Mouse (Mus musculus) effector memory CD4-positive, alpha-beta T cell, adult 5 months (primary cell): Measurements from ENCODE around the gene Olfr1163. TPM values are rescaled to one million over a fixed set of nuclear protein-coding genes. Genes with fewer than 3 reads are reported as not detected.

Experiments
- polyA plus RNA-seq: library from polyadenylated mRNA; unstranded; fragments of 100-300 nt; shearing (Covaris generic); gene quantifications from one replicate; pipeline ENCODE4 v1.2.1, GENCODE M21; 2017

Olfr1163 gene
- not detected for polyA plus RNA-seq

DNA sequence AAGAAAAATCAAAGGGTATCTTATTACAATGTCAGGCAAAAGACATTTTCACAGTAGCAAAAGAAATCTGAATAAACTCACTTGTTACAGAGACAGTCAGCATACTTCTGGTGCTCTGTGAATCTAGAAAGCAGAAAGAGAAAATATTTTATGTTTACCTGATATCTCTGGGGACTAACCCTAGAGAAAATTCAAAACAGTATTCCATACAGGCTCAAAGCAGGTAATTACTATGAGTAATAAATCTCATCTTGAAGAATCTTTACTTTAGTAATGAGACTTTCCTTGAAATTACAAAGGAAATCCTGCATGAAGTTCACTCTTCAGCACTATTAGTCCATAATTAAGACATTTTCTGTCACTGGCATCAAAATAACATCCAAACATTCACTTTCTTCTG, at the start of gene Olfr1163:
Gene Olfr1163 (minus strand): TSS at position 101 of the 400 bp plus-strand sequence.

DNA sequence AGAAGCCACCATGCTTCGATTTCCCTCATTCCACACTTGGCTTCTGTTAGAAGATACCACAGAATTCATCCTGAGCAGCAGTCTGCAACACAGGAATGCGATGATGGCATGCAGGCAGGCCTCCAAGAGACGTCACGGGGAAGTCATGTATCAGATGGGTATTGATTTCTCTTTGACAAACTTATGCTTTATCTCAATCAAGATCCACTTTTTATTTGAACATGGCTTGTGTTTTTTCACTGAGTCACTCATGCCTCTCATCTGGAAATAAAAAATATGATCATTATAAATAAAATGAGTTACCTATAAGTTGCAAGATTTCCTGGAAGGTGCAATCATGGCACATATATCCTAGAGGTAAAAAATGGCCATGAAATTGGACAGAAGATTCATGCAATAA, 22.2 kb upstream of the Olfr1163 start, which contains the start of gene Olfr1164:
Gene Olfr1164 (minus strand): TSS at position 101 of the 400 bp plus-strand sequence.

DNA sequence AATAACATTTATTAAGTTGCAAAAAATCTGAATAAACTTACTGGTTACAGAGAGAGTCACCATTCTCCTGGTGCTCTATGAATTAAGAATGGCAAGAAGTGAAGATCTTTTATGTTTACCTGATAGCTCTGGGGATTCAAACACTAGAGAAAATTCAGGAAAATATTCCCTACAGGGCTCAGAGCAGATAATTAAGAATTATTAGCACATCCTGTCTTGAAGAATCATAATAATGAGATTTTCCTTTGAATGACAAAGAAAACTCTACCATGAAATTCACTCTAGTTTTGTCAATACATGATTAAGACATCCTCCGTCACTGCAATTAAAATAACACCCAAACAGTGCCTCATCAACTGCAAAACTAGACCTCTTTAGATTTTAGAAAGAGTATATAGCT, 20.6 kb downstream of the Olfr1163 start, which contains the start of gene Olfr1162:
Gene Olfr1162 (minus strand): TSS at position 101 of the 400 bp plus-strand sequence.

DNA sequence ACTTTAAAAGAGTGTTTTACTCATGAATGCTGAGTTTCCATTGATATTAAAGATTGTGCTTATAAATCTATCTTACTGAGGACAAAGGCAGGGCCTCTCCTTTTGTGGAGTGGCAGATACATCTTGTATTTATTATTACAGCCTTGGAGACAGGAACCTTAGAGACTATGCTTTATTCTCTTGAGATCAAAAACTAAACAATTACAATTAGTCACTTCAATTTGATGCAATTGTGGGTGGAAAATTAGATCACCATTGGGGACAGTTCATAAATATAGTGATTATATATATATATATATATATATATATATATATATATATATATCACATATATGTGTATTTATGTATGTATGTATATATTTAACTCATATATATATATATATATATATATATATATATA, 34.0 kb downstream of the Olfr1163 start, which contains the start of gene Olfr73:
Gene Olfr73 (minus strand): TSS at position 101 of the 400 bp plus-strand sequence.

DNA sequence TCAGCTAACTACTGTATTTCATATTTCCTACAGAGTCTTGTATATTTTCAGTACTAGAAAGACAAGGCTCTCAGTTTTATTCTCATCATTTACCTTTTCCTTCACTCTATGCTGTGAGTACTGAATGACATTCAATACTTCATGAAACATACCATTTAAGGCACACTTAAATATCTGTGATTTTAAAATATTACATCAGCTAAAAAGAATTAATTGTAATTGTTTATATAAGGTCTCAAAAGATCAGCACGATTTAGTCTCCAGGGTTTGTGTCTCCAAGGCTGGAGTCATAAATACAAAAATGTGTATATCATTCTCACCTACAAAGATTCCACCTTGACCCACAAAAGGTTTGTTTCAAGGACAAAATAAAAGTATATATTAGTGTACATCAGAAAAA, 49.2 kb downstream of the Olfr1163 start, which contains the start of gene Olfr1161:
Gene Olfr1161 (plus strand): TSS at position 301 of the 400 bp plus-strand sequence.

Other genes starting within 250 kb of the Olfr1163 start
- not detected for gene Olfr1148, start 241.3 kb downstream of the Olfr1163 start, polyA plus RNA-seq
- not detected for gene Olfr1150-ps1, start 227.8 kb downstream of the Olfr1163 start, polyA plus RNA-seq
- gene Olfr1151, start 216.0 kb downstream of the Olfr1163 start, polyA plus RNA-seq, result not detected
- 0.07 TPM for gene Olfr1152, start 205.3 kb downstream of the Olfr1163 start, polyA plus RNA-seq
- gene Olfr1153, start 176.9 kb downstream of the Olfr1163 start, polyA plus RNA-seq, result not detected
- gene Olfr1154, start 166.7 kb downstream of the Olfr1163 start, polyA plus RNA-seq, result not detected
- gene Olfr1155, start 126.7 kb downstream of the Olfr1163 start, polyA plus RNA-seq, result not detected
- gene Olfr1156, start 118.7 kb downstream of the Olfr1163 start, polyA plus RNA-seq, result 0.30 TPM
- not detected for gene Olfr1157, start 103.5 kb downstream of the Olfr1163 start, polyA plus RNA-seq
- not detected for gene Olfr74, start 97.2 kb downstream of the Olfr1163 start, polyA plus RNA-seq
- gene Olfr1158, start 81.7 kb downstream of the Olfr1163 start, polyA plus RNA-seq, result not detected
- gene Olfr1160, start 63.6 kb downstream of the Olfr1163 start, polyA plus RNA-seq, result 0.06 TPM
- not detected for gene Olfr1161, start 49.1 kb downstream of the Olfr1163 start, polyA plus RNA-seq
- not detected for gene Olfr73, start 34.1 kb downstream of the Olfr1163 start, polyA plus RNA-seq
- gene Olfr1162, start 20.7 kb downstream of the Olfr1163 start, polyA plus RNA-seq, result not detected
- not detected for gene Olfr1164, start 22.1 kb upstream of the Olfr1163 start, polyA plus RNA-seq
- not detected for gene Olfr1166, start 56.4 kb upstream of the Olfr1163 start, polyA plus RNA-seq
- not detected for gene Olfr1167, start 83.4 kb upstream of the Olfr1163 start, polyA plus RNA-seq
- gene Olfr1168, start 110.0 kb upstream of the Olfr1163 start, polyA plus RNA-seq, result not detected
- not detected for gene Olfr1170, start 156.5 kb upstream of the Olfr1163 start, polyA plus RNA-seq
- not detected for gene Olfr1173, start 208.0 kb upstream of the Olfr1163 start, polyA plus RNA-seq
- not detected for gene Olfr1174-ps, start 243.3 kb upstream of the Olfr1163 start, polyA plus RNA-seq